Mouse (Mus musculus) frontal cortex, adult 2 months (tissue): Measurements from ENCODE around the gene Cst12. TPM values are rescaled to one million over a fixed set of nuclear protein-coding genes. Genes with fewer than 3 reads are reported as not detected.

Source experiments
- polyA plus RNA-seq: library from polyadenylated mRNA; depleted of rRNA; stranded (reverse); fragments of >200 nt; gene quantifications from 2 replicates; pipeline ENCODE4 v1.2.3, GENCODE M21; 2012; rRNA removed

Gene Cst12
- polyA plus RNA-seq, 1 experiment = 1.4 TPM

Other genes starting within 250 kb of the Cst12 start
- gene Nxt1, start 116.8 kb upstream of the Cst12 start, polyA plus RNA-seq = 22.0 and 24.7 TPM in 2 replicates
- 19.3 and 20.1 TPM in 2 replicates for gene Gzf1, start 108.3 kb upstream of the Cst12 start, polyA plus RNA-seq
- gene Napb, start 56.9 kb upstream of the Cst12 start, polyA plus RNA-seq = 241 and 278 TPM in 2 replicates
- gene Cstl1, start 39.0 kb upstream of the Cst12 start, polyA plus RNA-seq = 0.74 and 0.90 TPM in 2 replicates
- not detected in 2 replicates for gene Cst11, start 17.9 kb upstream of the Cst12 start, polyA plus RNA-seq
- not detected in 2 replicates for gene 8030411F24Rik, start 7.4 kb upstream of the Cst12 start, polyA plus RNA-seq
- gene Cst8, start 9.4 kb downstream of the Cst12 start, polyA plus RNA-seq = not detected in 2 replicates
- not detected in 2 replicates for gene Cst13, start 30.7 kb downstream of the Cst12 start, polyA plus RNA-seq
- gene Cst9, start 45.8 kb downstream of the Cst12 start, polyA plus RNA-seq = not detected in 2 replicates
- gene 9230104L09Rik, start 75.7 kb downstream of the Cst12 start, polyA plus RNA-seq = not detected in 2 replicates
- 4,774 and 5,236 TPM in 2 replicates for gene Cst3, start 86.3 kb downstream of the Cst12 start, polyA plus RNA-seq
- not detected in 2 replicates for gene Gm1330, start 213.9 kb downstream of the Cst12 start, polyA plus RNA-seq
- gene Gm10750, start 227.9 kb downstream of the Cst12 start, polyA plus RNA-seq = not detected in 2 replicates